Mouse (Mus musculus) C2C12 (cell line): ENCODE measurements around the gene Epha5.

Source experiments
- CEBPB ChIP-seq: IDR thresholded peaks from one replicate; pipeline ENCODE4 v1.6.1; 2011; ENCODE audit warnings: low read depth, mild to moderate bottlenecking, control low read depth, moderate library complexity
- CTCF ChIP-seq: IDR thresholded peaks from one replicate; pipeline ENCODE4 v1.5.1; 2011; ENCODE audit not compliant: control insufficient read depth, insufficient read depth, insufficient read length
- MYOG ChIP-seq: IDR thresholded peaks from one replicate; pipeline ENCODE4 v1.6.1; 2011; ENCODE audit not compliant: control insufficient read depth, insufficient read length; ENCODE audit errors: extremely low read depth

- TF ChIP-seq CTCF (no peak), CEBPB (no peak), MYOG (no peak)
These were observed 264.1 kb downstream of the Epha5 start for GRCm38 (mm10) chr5:84153095-84153494.
